Mouse (Mus musculus) megakaryocyte, embryonic 14.5 days (primary cell): ENCODE data around the gene Mgat4c.

Experiments
- FLI1 ChIP-seq: IDR thresholded peaks from 2 replicates; pipeline ENCODE4 v1.6.1; 2012; ENCODE audit warnings: low read length, inconsistent platforms, mixed read lengths
- GATA1 ChIP-seq: IDR thresholded peaks from 3 replicates; pipeline ENCODE4 v1.6.1; 2012; ENCODE audit warnings: mixed read lengths, low read length, inconsistent platforms, borderline replicate concordance

GRCm38 (mm10) chr10:102127340-102127739, 446.1 kb downstream of the Mgat4c start:
- TF ChIP-seq GATA1, result no peak
- no peak for TF ChIP-seq FLI1
